Mouse (Mus musculus): Measurements from ENCODE around the gene Gm20431.
A peak's percentile ranks its signal among the peaks of the same experiment; 100 is the strongest.
"Not testable (repeated sequence)": the region's sequence is repeated elsewhere in the genome, so short reads cannot be mapped to it uniquely, and the experiment has no call there.

The Gm20431 gene

GRCm38 (mm10) chr2:167630421-167630820 lies 30.9 kb downstream of the Gm20431 start:
- DNase-seq, result no peak

GRCm38 (mm10) chr2:167629665-167630209 lies 31.6 kb downstream of the Gm20431 start:
- DNase-seq, result no peak

GRCm38 (mm10) chr2:167628872-167629271 lies 32.4 kb downstream of the Gm20431 start:
- peak in 1 of 2 experiments; percentile 42 for DNase-seq

GRCm38 (mm10) chr2:167627019-167627418 lies 34.3 kb downstream of the Gm20431 start:
- DNase-seq, result no peak

- DNase-seq, result no peak
Observed at GRCm38 (mm10) chr2:167625670-167626069, 35.6 kb downstream of the Gm20431 start.

- DNase-seq, result no peak
Observed at GRCm38 (mm10) chr2:167624368-167625075, 36.8 kb downstream of the Gm20431 start.

- no peak for DNase-seq
Observed at GRCm38 (mm10) chr2:167622965-167623364, 38.3 kb downstream of the Gm20431 start.

GRCm38 (mm10) chr2:167622352-167622751 lies 38.9 kb downstream of the Gm20431 start:
- no peak for DNase-seq

GRCm38 (mm10) chr2:167621255-167622087 lies 39.8 kb downstream of the Gm20431 start:
- no peak for DNase-seq

- DNase-seq, result no peak
Observed at GRCm38 (mm10) chr2:167617472-167617871, 43.8 kb downstream of the Gm20431 start.

- no peak for DNase-seq
Observed at GRCm38 (mm10) chr2:167617034-167617433, 44.3 kb downstream of the Gm20431 start.

- DNase-seq, result not testable (repeated sequence)
Observed at GRCm38 (mm10) chr2:167613335-167613734, 48.0 kb downstream of the Gm20431 start.

- no peak for DNase-seq
Observed at GRCm38 (mm10) chr2:167612122-167612521, 49.2 kb downstream of the Gm20431 start.

- DNase-seq, result no peak
Observed at GRCm38 (mm10) chr2:167611287-167611686, 50.0 kb downstream of the Gm20431 start.

- DNase-seq, result no peak
Observed at GRCm38 (mm10) chr2:167606745-167607123, 54.6 kb downstream of the Gm20431 start.

GRCm38 (mm10) chr2:167605817-167606744 lies 55.2 kb downstream of the Gm20431 start:
- DNase-seq, result no peak

- DNase-seq, result peak; percentile 93 to 96
Observed at GRCm38 (mm10) chr2:167605178-167605794, 56.0 kb downstream of the Gm20431 start.

- no peak for DNase-seq
Observed at GRCm38 (mm10) chr2:167602978-167603377, 58.3 kb downstream of the Gm20431 start.

GRCm38 (mm10) chr2:167602364-167602763 lies 58.9 kb downstream of the Gm20431 start:
- DNase-seq, result no peak

- no peak for DNase-seq
Observed at GRCm38 (mm10) chr2:167600481-167600995, 60.8 kb downstream of the Gm20431 start.

- no peak for DNase-seq
Observed at GRCm38 (mm10) chr2:167599917-167600316, 61.4 kb downstream of the Gm20431 start.

- DNase-seq, result no peak
Observed at GRCm38 (mm10) chr2:167599195-167599594, 62.1 kb downstream of the Gm20431 start.
